14 mouse cellular contexts compared by ENCODE assay signal in the genomic region with DNA sequence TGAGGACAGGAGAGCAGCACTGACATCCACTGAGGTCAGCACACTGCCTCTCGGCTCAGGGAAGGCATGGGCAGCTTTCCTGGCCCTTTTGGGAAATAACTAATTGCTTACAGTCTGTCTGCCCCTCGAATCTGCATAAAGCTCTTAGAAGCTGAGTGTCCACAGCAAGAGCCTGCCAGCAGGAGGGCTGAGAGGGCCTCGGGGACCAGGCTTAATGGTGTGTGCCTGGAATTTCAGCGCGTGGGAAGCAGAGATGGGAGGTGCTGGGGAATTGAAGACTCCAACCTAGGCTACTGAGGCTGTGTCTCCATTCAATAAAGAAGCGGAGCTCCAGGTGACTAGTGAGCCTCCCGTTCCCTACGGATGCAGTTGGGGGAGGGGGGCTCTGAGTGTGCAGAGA. TPM values are rescaled to one million over a fixed set of nuclear protein-coding genes. Genes with fewer than 3 reads are reported as not detected.
DNase-seq lines count a peak whose midpoint lies in the region; ATAC-seq and TF ChIP-seq lines count a peak whose summit lies in the region.
"Had no signal": no experiment of that assay in that cellular context is flagged by ENCODE, and none has a peak within 500 bp of the region (broad histone marks: within the 10 kb centered on the region; RNA-seq: fewer than 3 reads in every experiment).

No protein-coding gene starts in this region.

- TF ChIP-seq CTCF in left cerebral cortex, adult 2 months (IDR thresholded peaks at IDR 0.05) = no peak; the same call in 1 of the 2 replicates
- TF ChIP-seq CTCF in forebrain, postnatal 0 days (IDR thresholded peaks at IDR 0.05; ENCODE audit: low read depth) = 0 out of 2 replicates have a peak, but pooled peaks have one; percentile 9
- TF ChIP-seq CTCF in lung, postnatal 0 days (IDR thresholded peaks at IDR 0.05) = no peak

- H3K9me3 ChIP-seq in embryonic facial prominence, embryonic 12.5 days = no peaks in the 10 kb centered on the region
- H3K9me3 ChIP-seq in embryonic facial prominence, embryonic 10.5 days = no peaks in the 10 kb centered on the region
- H3K9me3 ChIP-seq in forebrain, postnatal 0 days (ENCODE audit: low read length) = no peaks in the 10 kb centered on the region
- no peaks in the 10 kb centered on the region for H3K9me3 ChIP-seq in midbrain, embryonic 15.5 days
- no peaks in the 10 kb centered on the region for H3K9me3 ChIP-seq in lung, postnatal 0 days (ENCODE audit: low read length)

- H3K4me3 ChIP-seq in embryonic facial prominence, embryonic 12.5 days = no peak overlapping the region
- H3K4me3 ChIP-seq in embryonic facial prominence, embryonic 10.5 days = no peak overlapping the region
- H3K4me3 ChIP-seq in left cerebral cortex, adult 2 months = no peak overlapping the region
- no peak overlapping the region for H3K4me3 ChIP-seq in forebrain, postnatal 0 days (ENCODE audit: low read depth, low read length)
- H3K4me3 ChIP-seq in midbrain, embryonic 15.5 days = no peak overlapping the region
- H3K4me3 ChIP-seq in lung, postnatal 0 days (ENCODE audit: low read depth, low read length) = no peak overlapping the region

- H3K4me1 ChIP-seq in embryonic facial prominence, embryonic 12.5 days = peaks cover 6% of the 10 kb centered on the region; the same call in 1 of the 2 replicates
- peaks cover 14% of the 10 kb centered on the region for H3K4me1 ChIP-seq in embryonic facial prominence, embryonic 10.5 days
- H3K4me1 ChIP-seq in forebrain, postnatal 0 days (ENCODE audit: insufficient read depth) = peaks cover 14% of the 10 kb centered on the region; the same call in 1 of the 2 replicates
- H3K4me1 ChIP-seq in midbrain, embryonic 15.5 days = peaks cover 55% of the 10 kb centered on the region
- H3K4me1 ChIP-seq in lung, postnatal 0 days (ENCODE audit: insufficient read depth, low read depth, low read length) = no peaks in the 10 kb centered on the region; the same call in 1 of the 2 replicates

- peaks cover 54% of the 10 kb centered on the region for H3K36me3 ChIP-seq in embryonic facial prominence, embryonic 12.5 days
- H3K36me3 ChIP-seq in embryonic facial prominence, embryonic 10.5 days (replicated peaks) = peaks cover 67% of the 10 kb centered on the region
- peaks cover 59% of the 10 kb centered on the region for H3K36me3 ChIP-seq in forebrain, postnatal 0 days (ENCODE audit: insufficient read depth)
- peaks cover 37% of the 10 kb centered on the region for H3K36me3 ChIP-seq in midbrain, embryonic 15.5 days (replicated peaks)
- H3K36me3 ChIP-seq in lung, postnatal 0 days (ENCODE audit: insufficient read depth, low read length) = no peaks in the 10 kb centered on the region

- H3K9ac ChIP-seq in embryonic facial prominence, embryonic 12.5 days = no peak overlapping the region
- peak overlapping the region; percentile 29 for H3K9ac ChIP-seq in forebrain, postnatal 0 days
- H3K9ac ChIP-seq in midbrain, embryonic 15.5 days = peak overlapping the region; percentile 14; the same call in 1 of the 2 replicates
- H3K9ac ChIP-seq in lung, postnatal 0 days (replicated peaks; ENCODE audit: low read depth) = no peak overlapping the region

- no peak for TF ChIP-seq EP300 in lung, postnatal 0 days (IDR thresholded peaks at IDR 0.05)

- 60% methylated on average over 8 of the region's 8 CpGs for WGBS in embryonic facial prominence, embryonic 12.5 days
- WGBS in embryonic facial prominence, embryonic 10.5 days = 59% methylated on average over 8 of the region's 8 CpGs
- 26% methylated on average over 8 of the region's 8 CpGs for WGBS in forebrain, postnatal 0 days
- 32% methylated on average over 8 of the region's 8 CpGs for WGBS in midbrain, embryonic 15.5 days
- WGBS in lung, postnatal 0 days = 74% methylated on average over 8 of the region's 8 CpGs

- peak overlapping the region; percentile 5; the same call in 1 of the 2 replicates for H3K27ac ChIP-seq in embryonic facial prominence, embryonic 12.5 days
- no peak overlapping the region for H3K27ac ChIP-seq in embryonic facial prominence, embryonic 10.5 days (replicated peaks)
- H3K27ac ChIP-seq in left cerebral cortex, adult 2 months = peak overlapping the region; percentile 87
- peak overlapping the region; percentile 72 for H3K27ac ChIP-seq in forebrain, postnatal 0 days (ENCODE audit: low read depth, low read length)
- H3K27ac ChIP-seq in midbrain, embryonic 15.5 days = peak overlapping the region; percentile 61
- H3K27ac ChIP-seq in lung, postnatal 0 days (ENCODE audit: low read length) = no peak overlapping the region

- H3K4me2 ChIP-seq in embryonic facial prominence, embryonic 12.5 days (replicated peaks) = no peak overlapping the region
- H3K4me2 ChIP-seq in forebrain, postnatal 0 days (ENCODE audit: low read depth) = peak overlapping the region; percentile 9
- H3K4me2 ChIP-seq in midbrain, embryonic 15.5 days = peak overlapping the region; percentile 14; the same call in 1 of the 2 replicates
- H3K4me2 ChIP-seq in lung, postnatal 0 days (replicated peaks; ENCODE audit: low read depth, low read length) = no peak overlapping the region

- DNase-seq in embryonic facial prominence, embryonic 10.5 days (ENCODE audit: low spot score) = no peak
- no peak for DNase-seq in left cerebral cortex, adult 2 months (ENCODE audit: extremely low spot score in 1 of 2, low spot score in 2 of 2)
- no peak for DNase-seq in left cerebral cortex, postnatal 14 days (ENCODE audit: low spot score in 2 of 2)
- DNase-seq in forebrain, postnatal 0 days = no peak
- no peak for DNase-seq in cerebellum, adult 11 months
- no peak for DNase-seq in lung, postnatal 0 days (ENCODE audit: low spot score)
- DNase-seq: adrenal gland, postnatal 14 days; heart, postnatal 10 days; kidney, adult 2 months; layer of hippocampus, adult 9-11 months; right cerebral cortex, postnatal 14 days; thymus, postnatal 14 days had no signal

- intact Hi-C loops in left cerebral cortex, adult 2 months (cut with DNase I) = loop anchor here (5.0 to 10.0 kb wide), 2 partner anchors 187 to 289 kb away; a partner anchor contains a TSS
- intact Hi-C loops in left cerebral cortex, postnatal 14 days (cut with DNase I) = no loop called here

- H3K27me3 ChIP-seq in embryonic facial prominence, embryonic 12.5 days = no peaks in the 10 kb centered on the region
- H3K27me3 ChIP-seq in embryonic facial prominence, embryonic 10.5 days (replicated peaks; ENCODE audit: low read depth, poor library complexity, severe bottlenecking) = no peaks in the 10 kb centered on the region
- no peaks in the 10 kb centered on the region for H3K27me3 ChIP-seq in forebrain, postnatal 0 days (ENCODE audit: insufficient read depth, low read length)
- no peaks in the 10 kb centered on the region for H3K27me3 ChIP-seq in midbrain, embryonic 15.5 days (replicated peaks)
- no peaks in the 10 kb centered on the region for H3K27me3 ChIP-seq in lung, postnatal 0 days (replicated peaks; ENCODE audit: insufficient read depth, low read length)

- no peak for ATAC-seq in embryonic facial prominence, embryonic 12.5 days (ENCODE audit: insufficient number of reproducible peaks, insufficient read depth, low FRiP score, low TSS enrichment)
- ATAC-seq in forebrain, postnatal 0 days = no peak
- no peak for ATAC-seq in midbrain, embryonic 15.5 days (replicated peaks)
- ATAC-seq in lung, postnatal 0 days = no peak

RNA-seq across cellular contexts. Expression of a gene that starts 6.1 kb away (rescaled TPM):
- polyA plus RNA-seq in embryonic facial prominence, embryonic 12.5 days (2016; fragmentation: Nextera tagmentation; extraction: Ambion mirVana) = 2,563 and 2,644 TPM in 2 replicates
- polyA plus RNA-seq in embryonic facial prominence, embryonic 10.5 days (2016; fragmentation: Nextera tagmentation; extraction: Ambion mirVana) = 2,394 and 2,556 TPM in 2 replicates
- 1,000 to 10,000 TPM in 1 of 2 experiments, 100 to 1,000 TPM in 1; 990 to 1,034 TPM for total RNA-seq in left cerebral cortex, adult 2 months (2021)
- total RNA-seq in left cerebral cortex, postnatal 14 days (2021) = 1,000 to 10,000 TPM; 1,227 to 1,286 TPM
- 2,537 and 3,460 TPM in 2 replicates for total RNA-seq in forebrain, postnatal 0 days (2014; rRNA removed)
- polyA plus RNA-seq in forebrain, postnatal 0 days (2015; fragmentation: Nextera tagmentation; extraction: Ambion mirVana) = 7,274 and 8,446 TPM in 2 replicates
- polyA plus RNA-seq in midbrain, embryonic 15.5 days (2015; fragmentation: Nextera tagmentation; extraction: Ambion mirVana) = 7,501 and 7,674 TPM in 2 replicates
- 260 and 357 TPM in 2 replicates for polyA plus RNA-seq in lung, postnatal 0 days (2015; fragmentation: Nextera tagmentation; extraction: Ambion mirVana)

RNA-seq across cellular contexts. Expression of a gene that starts 22.3 kb away (rescaled TPM):
- 3.3 and 3.4 TPM in 2 replicates for polyA plus RNA-seq in embryonic facial prominence, embryonic 12.5 days (2016; fragmentation: Nextera tagmentation; extraction: Ambion mirVana)
- polyA plus RNA-seq in embryonic facial prominence, embryonic 10.5 days (2016; fragmentation: Nextera tagmentation; extraction: Ambion mirVana) = 1.2 and 2.1 TPM in 2 replicates
- 10 to 100 TPM; 69.3 to 77.9 TPM for total RNA-seq in left cerebral cortex, adult 2 months (2021)
- total RNA-seq in left cerebral cortex, postnatal 14 days (2021) = 10 to 100 TPM; 54.6 to 55.8 TPM
- total RNA-seq in forebrain, postnatal 0 days (2014; rRNA removed) = 33.9 and 36.6 TPM in 2 replicates
- polyA plus RNA-seq in forebrain, postnatal 0 days (2015; fragmentation: Nextera tagmentation; extraction: Ambion mirVana) = 21.3 and 28.1 TPM in 2 replicates
- 22.6 and 24.7 TPM in 2 replicates for polyA plus RNA-seq in midbrain, embryonic 15.5 days (2015; fragmentation: Nextera tagmentation; extraction: Ambion mirVana)
- 27.5 and 33.0 TPM in 2 replicates for polyA plus RNA-seq in lung, postnatal 0 days (2015; fragmentation: Nextera tagmentation; extraction: Ambion mirVana)

RNA-seq across cellular contexts. Expression of a gene that starts 36.6 kb away (rescaled TPM):
- 11.6 and 13.1 TPM in 2 replicates for polyA plus RNA-seq in embryonic facial prominence, embryonic 12.5 days (2016; fragmentation: Nextera tagmentation; extraction: Ambion mirVana)
- polyA plus RNA-seq in embryonic facial prominence, embryonic 10.5 days (2016; fragmentation: Nextera tagmentation; extraction: Ambion mirVana) = 28.2 and 28.6 TPM in 2 replicates
- total RNA-seq in left cerebral cortex, adult 2 months (2021) = under 1 TPM; 0.54 to 0.63 TPM
- under 1 TPM; 0.53 to 0.55 TPM for total RNA-seq in left cerebral cortex, postnatal 14 days (2021)
- total RNA-seq in forebrain, postnatal 0 days (2014; rRNA removed) = 1.2 and 1.8 TPM in 2 replicates
- polyA plus RNA-seq in forebrain, postnatal 0 days (2015; fragmentation: Nextera tagmentation; extraction: Ambion mirVana) = 1.1 and 1.3 TPM in 2 replicates
- polyA plus RNA-seq in midbrain, embryonic 15.5 days (2015; fragmentation: Nextera tagmentation; extraction: Ambion mirVana) = 1.3 and 1.9 TPM in 2 replicates
- polyA plus RNA-seq in lung, postnatal 0 days (2015; fragmentation: Nextera tagmentation; extraction: Ambion mirVana) = 0.84 and 1.6 TPM in 2 replicates

Comparison
In these comparisons a context has a peak if more than half of its experiments do, and no peak if none do; other contexts are left out.
1. H3K27ac ChIP-seq: peak in embryonic facial prominence, embryonic 12.5 days (single experiment), left cerebral cortex, adult 2 months (single experiment), forebrain, postnatal 0 days (single experiment) and midbrain, embryonic 15.5 days (single experiment); none in embryonic facial prominence, embryonic 10.5 days (single experiment) and lung, postnatal 0 days (single experiment).
2. H3K4me2 ChIP-seq: peak in forebrain, postnatal 0 days (single experiment) and midbrain, embryonic 15.5 days (single experiment); none in embryonic facial prominence, embryonic 12.5 days (single experiment) and lung, postnatal 0 days (single experiment).
3. H3K9ac ChIP-seq: peak in forebrain, postnatal 0 days (single experiment) and midbrain, embryonic 15.5 days (single experiment); none in embryonic facial prominence, embryonic 12.5 days (single experiment) and lung, postnatal 0 days (single experiment).